Mouse (Mus musculus) testis, adult 2 months (tissue): ENCODE measurements at regions not wholly inside any gene's neighbourhood (a gene's known extent, or its start where the extent isn't known, plus 50 kb on each side); places are given as distances from the start of the nearest gene placed in this dataset.

Source experiments
- H3K27ac ChIP-seq: fragments of 200-500 bp; 2 replicates; pipeline ENCODE4 v1.5.1; 2012; ENCODE audit warnings: low read depth, low read length; ENCODE audit not compliant: control insufficient read depth, insufficient read depth
- H3K27me3 ChIP-seq: fragments of 200-500 bp; 2 replicates; pipeline ENCODE4 v1.6.1; 2012; ENCODE audit warnings: mild to moderate bottlenecking, low read length, moderate library complexity; ENCODE audit not compliant: control insufficient read depth, insufficient read depth
- H3K36me3 ChIP-seq: fragments of 200-500 bp; 2 replicates; pipeline ENCODE4 v1.6.1; 2012; ENCODE audit warnings: mild to moderate bottlenecking, low read length; ENCODE audit not compliant: control insufficient read depth, insufficient read depth
- H3K4me1 ChIP-seq: fragments of 200-500 bp; 2 replicates; pipeline ENCODE4 v1.6.1; 2012; ENCODE audit warnings: low read length; ENCODE audit not compliant: control insufficient read depth, insufficient read depth
- H3K4me3 ChIP-seq: fragments of 200-500 bp; 2 replicates; pipeline ENCODE4 v1.5.1; 2012; ENCODE audit warnings: low read depth, mild to moderate bottlenecking, low read length, moderate library complexity, mixed read lengths; ENCODE audit not compliant: control insufficient read depth
- CTCF ChIP-seq: fragments of 200-500 bp; IDR thresholded peaks from 2 replicates; pipeline ENCODE4 v1.5.1; 2012; ENCODE audit warnings: low read depth, mild to moderate bottlenecking, inconsistent platforms, low read length, moderate library complexity; ENCODE audit not compliant: control insufficient read depth, insufficient read depth, insufficient replicate concordance
- POLR2A ChIP-seq: fragments of 200-500 bp; IDR thresholded peaks from 2 replicates; pipeline ENCODE4 v1.6.1; 2012; ENCODE audit warnings: low read depth, mild to moderate bottlenecking, inconsistent platforms, low read length, moderate library complexity; ENCODE audit not compliant: control insufficient read depth

DNA sequence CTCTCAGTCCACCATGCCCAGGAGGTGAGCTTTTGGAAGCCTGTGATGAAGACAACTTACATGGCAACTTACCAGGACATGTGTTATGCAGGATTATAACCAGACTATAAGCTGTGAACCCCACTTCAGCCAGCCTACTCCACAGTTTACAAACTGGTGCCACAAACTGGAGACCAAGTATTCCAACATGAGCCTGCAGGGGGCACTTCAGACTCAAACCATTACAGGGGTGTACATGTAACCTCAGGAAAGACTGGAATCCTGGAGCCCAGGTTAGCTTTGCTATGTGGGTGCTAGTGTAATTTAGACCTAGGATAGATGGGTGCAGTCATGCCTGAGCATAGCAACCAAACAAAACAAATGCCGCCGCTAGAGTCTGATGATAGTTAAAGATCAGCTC, 124.0 kb upstream of the Lyplal1 start:
- H3K4me1 ChIP-seq = no peaks in the 10 kb centered on the region
- no peaks in the 10 kb centered on the region for H3K36me3 ChIP-seq
- no peak for TF ChIP-seq POLR2A
- no peak for TF ChIP-seq CTCF
- H3K4me3 ChIP-seq = no peak overlapping the region
- no peak overlapping the region for H3K27ac ChIP-seq
- no peaks in the 10 kb centered on the region for H3K27me3 ChIP-seq

- H3K27ac ChIP-seq = no peak overlapping the region
- H3K4me1 ChIP-seq = no peaks in the 10 kb centered on the region
- no peak for TF ChIP-seq CTCF
- no peak for TF ChIP-seq POLR2A
- H3K36me3 ChIP-seq = no peaks in the 10 kb centered on the region
- H3K4me3 ChIP-seq = no peak overlapping the region
- H3K27me3 ChIP-seq = no peaks in the 10 kb centered on the region
Observed at GRCm38 (mm10) chr1:186237556-186237955, 120.4 kb upstream of the Lyplal1 start.

GRCm38 (mm10) chr1:186236267-186237020, 119.3 kb upstream of the Lyplal1 start:
- Histone ChIP-seq H3K4me1 (no peaks in the 10 kb centered on the region), H3K36me3 (no peaks in the 10 kb centered on the region), H3K27me3 (no peaks in the 10 kb centered on the region), H3K4me3 (no peak overlapping the region), H3K27ac (no peak overlapping the region)
- TF ChIP-seq POLR2A = no peak
- TF ChIP-seq CTCF = no peak

- no peaks in the 10 kb centered on the region for H3K4me1 ChIP-seq
- H3K27ac ChIP-seq = no peak overlapping the region
- no peaks in the 10 kb centered on the region for H3K27me3 ChIP-seq
- TF ChIP-seq CTCF (no peak), POLR2A (no peak)
- H3K4me3 ChIP-seq = no peak overlapping the region
- no peaks in the 10 kb centered on the region for H3K36me3 ChIP-seq
Observed at GRCm38 (mm10) chr1:186234536-186234935, 117.4 kb upstream of the Lyplal1 start.

DNA sequence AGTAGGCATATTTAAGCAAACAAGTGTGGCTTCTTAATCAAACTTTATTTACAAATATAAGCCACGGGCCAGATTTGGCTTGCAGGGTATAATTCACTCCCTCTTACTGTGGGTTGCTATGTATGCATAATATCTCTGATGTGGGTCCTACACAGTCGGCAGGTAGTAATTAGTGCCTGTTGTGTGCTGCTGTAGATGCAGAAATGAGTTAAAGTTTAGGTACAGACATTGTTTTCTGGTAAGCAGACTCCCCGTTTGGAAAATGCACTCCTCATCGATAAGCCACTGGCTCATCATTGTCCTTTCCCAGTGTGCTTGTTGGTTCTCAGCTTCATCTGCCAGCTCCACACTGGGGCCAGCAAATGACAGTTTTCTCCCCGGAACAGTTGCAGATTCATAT, 113.4 kb upstream of the Lyplal1 start:
- no peaks in the 10 kb centered on the region for H3K4me1 ChIP-seq
- no peak overlapping the region for H3K27ac ChIP-seq
- no peak overlapping the region for H3K4me3 ChIP-seq
- H3K27me3 ChIP-seq = no peaks in the 10 kb centered on the region
- no peaks in the 10 kb centered on the region for H3K36me3 ChIP-seq
- TF ChIP-seq POLR2A (no peak), CTCF (no peak)

DNA sequence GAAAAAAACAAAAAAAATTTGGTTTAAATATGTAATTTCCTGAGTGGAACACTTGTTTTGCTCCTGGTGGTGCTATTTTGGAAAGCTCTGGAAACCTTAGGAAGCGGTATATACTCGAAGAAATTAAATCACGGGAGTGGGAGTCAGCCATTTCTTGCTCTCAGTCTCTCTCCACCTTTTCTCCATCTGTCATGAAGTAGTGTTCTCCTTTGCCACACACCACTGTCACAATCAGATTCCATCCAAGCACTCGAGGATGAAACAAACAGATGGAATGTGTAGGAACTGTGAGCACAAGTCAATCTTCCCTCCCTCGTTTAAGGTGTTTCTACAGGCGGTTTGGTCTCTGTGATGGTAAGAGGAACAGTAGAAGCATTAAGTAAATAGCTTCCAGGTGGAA, 112.7 kb upstream of the Lyplal1 start:
- no peak for TF ChIP-seq POLR2A
- no peak for TF ChIP-seq CTCF
- Histone ChIP-seq H3K4me3 (no peak overlapping the region), H3K36me3 (no peaks in the 10 kb centered on the region), H3K27me3 (no peaks in the 10 kb centered on the region), H3K27ac (no peak overlapping the region), H3K4me1 (no peaks in the 10 kb centered on the region)

DNA sequence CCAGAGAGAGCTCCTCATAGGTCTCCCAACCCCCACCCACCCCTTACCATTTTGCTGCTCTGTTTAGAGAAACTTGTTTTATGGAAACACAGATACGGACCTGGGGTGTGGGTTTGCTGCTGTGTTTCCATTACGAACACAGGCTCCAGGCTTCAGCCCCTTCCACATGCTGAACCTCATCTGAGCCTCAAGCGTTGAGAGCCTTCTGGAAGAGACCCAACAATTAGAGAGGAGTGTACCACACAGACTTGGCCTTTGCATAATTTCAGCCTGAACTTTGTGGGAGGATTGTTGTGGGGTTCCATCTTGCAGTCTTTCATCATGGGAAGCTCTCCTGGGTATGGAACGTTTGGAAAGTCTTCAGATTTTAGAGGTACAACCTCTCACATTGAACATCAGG, 111.3 kb upstream of the Lyplal1 start:
- Histone ChIP-seq H3K27me3 (no peaks in the 10 kb centered on the region), H3K4me1 (no peaks in the 10 kb centered on the region), H3K4me3 (no peak overlapping the region), H3K36me3 (no peaks in the 10 kb centered on the region), H3K27ac (no peak overlapping the region)
- TF ChIP-seq CTCF (no peak), POLR2A (no peak)
